Mouse (Mus musculus) midbrain, embryonic 15.5 days (tissue): Measurements from ENCODE around the gene Cmtm4. TPM values are rescaled to one million over a fixed set of nuclear protein-coding genes. Genes with fewer than 3 reads are reported as not detected.

Experiments used
- ATAC-seq: fragments of 200-750 bp; cut with Nextera tagmentation; replicated peaks from 2 replicates; pipeline ENCODE4 v1.8.0; 2017; ENCODE audit warnings: moderate TSS enrichment
- H3K27ac ChIP-seq: fragments of 300-500 bp; sonication (generic); 2 replicates; pipeline ENCODE4 v1.5.1; 2015; ENCODE audit warnings: mild to moderate bottlenecking, inconsistent platforms
- H3K27me3 ChIP-seq: fragments of 300-500 bp; sonication (generic); replicated peaks from 2 replicates; pipeline ENCODE4 v1.6.1; 2015; ENCODE audit warnings: inconsistent platforms
- H3K36me3 ChIP-seq: fragments of 300-500 bp; sonication (generic); replicated peaks from 2 replicates; pipeline ENCODE4 v1.6.1; 2015; ENCODE audit warnings: inconsistent platforms
- H3K4me1 ChIP-seq: fragments of 300-500 bp; sonication (generic); 2 replicates; pipeline ENCODE4 v1.6.1; 2015; ENCODE audit warnings: inconsistent platforms
- H3K4me2 ChIP-seq: fragments of 300-500 bp; sonication (generic); 2 replicates; pipeline ENCODE4 v1.6.1; 2015; ENCODE audit warnings: inconsistent platforms, mild to moderate bottlenecking, moderate library complexity
- H3K4me3 ChIP-seq: fragments of 300-500 bp; sonication (generic); 2 replicates; pipeline ENCODE4 v1.5.1; 2015; ENCODE audit warnings: mild to moderate bottlenecking, inconsistent platforms
- H3K9ac ChIP-seq: fragments of 300-500 bp; sonication (generic); 2 replicates; pipeline ENCODE4 v1.6.1; 2015; ENCODE audit warnings: mild to moderate bottlenecking, inconsistent platforms
- H3K9me3 ChIP-seq: fragments of 300-500 bp; sonication (generic); 2 replicates; pipeline ENCODE4 v1.6.1; 2016; ENCODE audit warnings: inconsistent platforms
- WGBS: fragments of 180-500 bp; shearing (Covaris S2); methylation state at CpG from one replicate; pipeline ENCODE4 v1.1.7; 2015; ENCODE audit warnings: mixed read lengths; 5-methylcytosine and 5-hydroxymethylcytosine counted together
- polyA plus RNA-seq: library from polyadenylated mRNA; unstranded; fragments of >200 nt; fragmentation: Nextera tagmentation; extraction: Ambion mirVana; gene quantifications from 2 replicates; pipeline ENCODE4 v1.2.1, GENCODE M21; 2015

Gene Cmtm4
- polyA plus RNA-seq, 1 experiment from 2014 or later: 2.6 TPM

GRCm38 (mm10) chr8:104408328-104409110 is 12.9 kb upstream of the Cmtm4 start:
- no peak overlapping the region for H3K27ac ChIP-seq
- WGBS: 93% methylated on average over 7 of the region's 7 CpGs
- no peaks in the 10 kb centered on the region for H3K27me3 ChIP-seq
- no peak overlapping the region for H3K4me3 ChIP-seq
- H3K4me1 ChIP-seq: no peaks in the 10 kb centered on the region
- no peak overlapping the region for H3K4me2 ChIP-seq
- H3K36me3 ChIP-seq: no peaks in the 10 kb centered on the region
- no peaks in the 10 kb centered on the region for H3K9me3 ChIP-seq
- no peak for ATAC-seq
- no peak overlapping the region for H3K9ac ChIP-seq

- no peaks in the 10 kb centered on the region for H3K9me3 ChIP-seq
Observed at GRCm38 (mm10) chr8:104406340-104407128, 10.9 kb upstream of the Cmtm4 start.

GRCm38 (mm10) chr8:104405430-104406187 is 10.0 kb upstream of the Cmtm4 start:
- Histone ChIP-seq H3K27me3 (no peaks in the 10 kb centered on the region), H3K9ac (no peak overlapping the region), H3K4me1 (no peaks in the 10 kb centered on the region), H3K9me3 (no peaks in the 10 kb centered on the region), H3K4me2 (no peak overlapping the region), H3K36me3 (no peaks in the 10 kb centered on the region), H3K4me3 (no peak overlapping the region), H3K27ac (no peak overlapping the region)
- 77% methylated on average over 15 of the region's 15 CpGs for WGBS
- ATAC-seq: no peak

More at GRCm38 (mm10) chr8:104406340-104407128, 10.9 kb upstream of the Cmtm4 start:
- WGBS: 86% methylated on average over 6 of the region's 6 CpGs
- H3K27ac ChIP-seq: no peak overlapping the region
- H3K4me1 ChIP-seq: no peaks in the 10 kb centered on the region
- no peak overlapping the region for H3K9ac ChIP-seq
- H3K4me2 ChIP-seq: no peak overlapping the region
- no peak for ATAC-seq
- H3K4me3 ChIP-seq: no peak overlapping the region
- H3K27me3 ChIP-seq: no peaks in the 10 kb centered on the region
- H3K36me3 ChIP-seq: no peaks in the 10 kb centered on the region

- ATAC-seq: no peak
- no peak overlapping the region for H3K9ac ChIP-seq
- H3K27ac ChIP-seq: no peak overlapping the region
- no peaks in the 10 kb centered on the region for H3K36me3 ChIP-seq
- H3K9me3 ChIP-seq: no peaks in the 10 kb centered on the region
- H3K4me3 ChIP-seq: no peak overlapping the region
- WGBS: 75% methylated on average over 3 of the region's 3 CpGs
- H3K27me3 ChIP-seq: no peaks in the 10 kb centered on the region
- no peaks in the 10 kb centered on the region for H3K4me1 ChIP-seq
- no peak overlapping the region for H3K4me2 ChIP-seq
Observed at GRCm38 (mm10) chr8:104403596-104403995, 8.0 kb upstream of the Cmtm4 start.

GRCm38 (mm10) chr8:104394801-104395702 is 555 bp downstream of the Cmtm4 start:
- ATAC-seq: peak; percentile 81
- peak overlapping the region; percentile 76 for H3K4me2 ChIP-seq

GRCm38 (mm10) chr8:104393767-104394166 is 1.8 kb downstream of the Cmtm4 start:
- ATAC-seq: no peak
- no peak overlapping the region for H3K9ac ChIP-seq
- H3K27me3 ChIP-seq: no peaks in the 10 kb centered on the region
- H3K4me3 ChIP-seq: peak overlapping the region; percentile 72
- 80% methylated on average over 6 of the region's 6 CpGs for WGBS
- peak overlapping the region; percentile 76 for H3K4me2 ChIP-seq
- H3K27ac ChIP-seq: no peak overlapping the region
- no peaks in the 10 kb centered on the region for H3K9me3 ChIP-seq
- peaks cover 20% of the 10 kb centered on the region for H3K4me1 ChIP-seq
- no peaks in the 10 kb centered on the region for H3K36me3 ChIP-seq

More at GRCm38 (mm10) chr8:104394801-104395702, 555 bp downstream of the Cmtm4 start:
- WGBS: under 1% methylated on average over 70 of the region's 82 CpGs
- Histone ChIP-seq H3K9ac (peak overlapping the region; percentile 87), H3K36me3 (no peaks in the 10 kb centered on the region), H3K4me1 (peaks cover 20% of the 10 kb centered on the region), H3K4me3 (peak overlapping the region; percentile 72), H3K9me3 (no peaks in the 10 kb centered on the region), H3K27me3 (no peaks in the 10 kb centered on the region), H3K27ac (peak overlapping the region; percentile 82)

GRCm38 (mm10) chr8:104393139-104393538 is 2.5 kb downstream of the Cmtm4 start:
- Histone ChIP-seq H3K36me3 (no peaks in the 10 kb centered on the region), H3K4me1 (peaks cover 20% of the 10 kb centered on the region), H3K9ac (no peak overlapping the region), H3K27me3 (no peaks in the 10 kb centered on the region), H3K9me3 (no peaks in the 10 kb centered on the region), H3K4me2 (no peak overlapping the region), H3K4me3 (no peak overlapping the region), H3K27ac (no peak overlapping the region)
- no peak for ATAC-seq
- 96% methylated on average over 7 of the region's 7 CpGs for WGBS

GRCm38 (mm10) chr8:104390245-104390644 is 5.4 kb downstream of the Cmtm4 start:
- ATAC-seq: no peak
- H3K27me3 ChIP-seq: no peaks in the 10 kb centered on the region
- no peaks in the 10 kb centered on the region for H3K36me3 ChIP-seq
- H3K4me2 ChIP-seq: no peak overlapping the region
- H3K27ac ChIP-seq: no peak overlapping the region
- peaks cover 30% of the 10 kb centered on the region for H3K4me1 ChIP-seq
- no peak overlapping the region for H3K4me3 ChIP-seq
- 83% methylated on average over 8 of the region's 8 CpGs for WGBS
- no peak overlapping the region for H3K9ac ChIP-seq
- no peaks in the 10 kb centered on the region for H3K9me3 ChIP-seq

GRCm38 (mm10) chr8:104387980-104388379 is 7.6 kb downstream of the Cmtm4 start:
- H3K4me2 ChIP-seq: no peak overlapping the region
- peak; percentile 22 for ATAC-seq
- H3K4me3 ChIP-seq: no peak overlapping the region
- no peaks in the 10 kb centered on the region for H3K9me3 ChIP-seq
- no peak overlapping the region for H3K27ac ChIP-seq
- H3K9ac ChIP-seq: no peak overlapping the region
- no peaks in the 10 kb centered on the region for H3K27me3 ChIP-seq
- H3K36me3 ChIP-seq: no peaks in the 10 kb centered on the region
- H3K4me1 ChIP-seq: peaks cover 15% of the 10 kb centered on the region
- 87% methylated on average over 2 of the region's 2 CpGs for WGBS

GRCm38 (mm10) chr8:104387501-104387900 is 8.1 kb downstream of the Cmtm4 start:
- no peak overlapping the region for H3K9ac ChIP-seq
- no peak for ATAC-seq
- no peak overlapping the region for H3K27ac ChIP-seq
- H3K27me3 ChIP-seq: no peaks in the 10 kb centered on the region
- H3K4me1 ChIP-seq: peaks cover 19% of the 10 kb centered on the region
- no peak overlapping the region for H3K4me3 ChIP-seq
- H3K9me3 ChIP-seq: no peaks in the 10 kb centered on the region
- H3K36me3 ChIP-seq: no peaks in the 10 kb centered on the region
- WGBS: 74% methylated on average over 7 of the region's 7 CpGs
- no peak overlapping the region for H3K4me2 ChIP-seq

GRCm38 (mm10) chr8:104386693-104387092 is 8.9 kb downstream of the Cmtm4 start:
- Histone ChIP-seq H3K36me3 (no peaks in the 10 kb centered on the region), H3K9me3 (no peaks in the 10 kb centered on the region), H3K27me3 (no peaks in the 10 kb centered on the region), H3K27ac (no peak overlapping the region), H3K9ac (no peak overlapping the region), H3K4me3 (no peak overlapping the region), H3K4me1 (peaks cover 23% of the 10 kb centered on the region), H3K4me2 (no peak overlapping the region)
- ATAC-seq: no peak
- 14% methylated on average over 4 of the region's 4 CpGs for WGBS
